Mouse (Mus musculus) ES-Bruce4 (cell line): Measurements from ENCODE around the gene Ccm2.

Experiments
- CTCF ChIP-seq: IDR thresholded peaks from one replicate; pipeline ENCODE4 v1.8.1; 2011; ENCODE audit warnings: low read depth, low read length
- POLR2A ChIP-seq: IDR thresholded peaks from one replicate; pipeline ENCODE4 v1.8.1; 2011; ENCODE audit warnings: low read length; ENCODE audit not compliant: insufficient read depth

- no peak for TF ChIP-seq POLR2A
- no peak for TF ChIP-seq CTCF
Observed at GRCm38 (mm10) chr11:6588295-6588694, 41.6 kb downstream of the Ccm2 start.
